Mouse (Mus musculus) NIH3T3 (cell line): ENCODE measurements around the gene Abcc4.
"Not testable (repeated sequence)": the region's sequence is repeated elsewhere in the genome, so short reads cannot be mapped to it uniquely, and the experiment has no call there.

Source experiments
- DNase-seq: peaks from one replicate; pipeline ENCODE4 v3.0.0-alpha.2; 2012; ENCODE audit warnings: low read depth

Abcc4 gene

DNA sequence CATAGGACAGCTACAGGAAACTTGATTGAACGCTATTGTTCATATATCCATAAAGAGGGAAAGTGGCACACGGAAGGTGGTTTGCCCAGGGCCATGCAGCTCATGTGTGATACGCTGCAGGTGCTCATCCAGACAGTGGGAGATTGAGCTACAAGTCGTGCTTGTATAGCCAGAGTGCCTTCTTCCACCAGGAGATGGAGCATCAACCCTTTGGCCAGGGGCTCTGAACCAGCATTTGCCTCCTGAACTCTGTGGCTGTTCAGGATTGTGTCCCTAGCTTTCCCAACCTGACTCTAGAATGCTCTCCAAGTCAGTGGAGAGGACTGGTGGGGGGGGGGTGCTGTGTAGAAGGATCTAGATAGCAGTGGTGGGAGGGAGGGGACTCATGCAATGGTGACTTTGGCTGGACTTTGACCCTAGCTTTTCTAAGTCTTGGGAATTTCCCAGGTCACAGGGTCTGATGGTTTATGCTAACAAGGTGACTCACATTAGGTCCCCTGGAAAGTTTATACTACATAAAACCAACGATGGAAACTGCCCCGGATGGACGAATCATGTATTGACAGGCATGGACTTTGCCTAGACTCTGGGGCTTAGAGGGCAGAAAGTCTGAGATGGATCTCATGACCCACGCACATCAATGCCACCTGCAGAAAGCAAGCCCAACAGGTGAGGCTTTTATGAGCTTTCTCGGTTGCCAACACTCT is 27.6 kb downstream of the Abcc4 start:
- DNase-seq = no peak

DNA sequence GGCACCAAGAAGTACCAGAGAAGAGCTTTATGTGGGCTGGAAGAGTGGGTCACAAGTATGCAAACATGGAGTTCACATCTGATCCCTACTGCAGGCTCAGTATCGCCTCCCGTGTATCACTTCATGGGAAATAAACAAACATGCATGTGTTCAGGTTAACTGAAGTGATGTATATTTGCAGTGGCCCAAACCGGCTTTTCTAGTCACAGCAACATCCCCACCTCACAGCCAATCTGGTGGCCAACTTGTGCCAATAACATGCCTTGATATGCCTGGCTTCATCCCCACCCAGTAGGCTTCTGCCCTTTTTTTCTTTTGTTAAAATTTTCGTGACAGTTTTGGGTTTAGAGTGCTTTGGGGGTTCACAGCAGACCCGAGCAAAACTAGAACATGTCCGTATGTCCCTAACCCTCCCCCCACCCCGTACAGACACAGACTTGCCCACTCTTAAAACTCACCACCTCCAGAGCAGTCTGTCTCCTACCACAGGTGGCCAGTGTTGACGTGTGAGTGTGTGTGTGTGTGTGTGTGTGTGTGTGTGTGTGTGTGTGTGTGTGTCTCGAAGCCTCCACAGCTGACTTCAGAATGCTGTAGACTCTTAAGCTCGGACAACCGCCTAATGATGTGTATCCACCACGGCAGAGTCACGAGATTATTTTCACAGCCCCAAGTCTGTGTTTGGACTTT is 29.6 kb downstream of the Abcc4 start:
- no peak for DNase-seq

DNA sequence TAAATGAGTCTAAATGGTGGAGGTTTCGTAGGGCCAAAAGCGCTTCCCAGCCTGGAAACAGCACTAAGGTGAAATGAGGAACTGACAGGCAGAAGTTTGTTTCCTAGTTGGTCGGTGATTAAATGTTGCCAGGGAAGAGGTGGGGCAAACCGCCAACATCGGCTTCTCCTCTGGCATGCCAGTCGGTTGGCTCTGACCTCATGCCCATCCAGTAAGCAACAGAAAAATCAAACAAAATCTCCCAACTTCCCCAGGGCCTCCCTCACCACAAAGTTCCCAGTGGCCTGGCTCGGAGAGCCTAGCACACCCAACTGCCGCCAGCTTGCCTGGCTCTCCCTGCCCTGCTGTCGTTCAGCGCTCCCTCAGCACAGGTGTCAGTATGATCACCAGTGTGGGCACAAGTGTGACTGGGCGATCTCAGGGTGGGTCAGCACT is 31.3 kb downstream of the Abcc4 start:
- DNase-seq = no peak

DNA sequence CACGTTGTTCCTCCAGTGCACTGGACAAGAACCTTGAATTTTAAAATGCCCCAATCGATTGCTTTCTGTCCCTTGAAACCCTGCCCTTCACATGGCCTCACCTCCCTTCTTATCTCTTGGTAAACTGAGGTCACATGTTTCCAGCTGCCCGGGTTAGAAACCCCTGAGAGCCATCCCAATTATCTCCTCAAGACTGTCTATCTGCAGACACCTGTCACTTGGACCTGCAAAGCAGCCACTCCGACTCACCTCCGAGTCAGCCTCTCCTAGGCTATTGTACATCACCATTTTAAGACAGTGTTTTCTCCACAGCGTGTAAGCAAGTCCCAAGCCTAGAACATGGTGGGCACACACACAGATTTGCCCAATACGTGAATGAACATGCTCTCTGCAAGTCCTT is 31.8 kb downstream of the Abcc4 start:
- no peak for DNase-seq

- no peak for DNase-seq
These were observed 32.5 kb downstream of the Abcc4 start for GRCm38 (mm10) chr14:118673501-118673900.

DNA sequence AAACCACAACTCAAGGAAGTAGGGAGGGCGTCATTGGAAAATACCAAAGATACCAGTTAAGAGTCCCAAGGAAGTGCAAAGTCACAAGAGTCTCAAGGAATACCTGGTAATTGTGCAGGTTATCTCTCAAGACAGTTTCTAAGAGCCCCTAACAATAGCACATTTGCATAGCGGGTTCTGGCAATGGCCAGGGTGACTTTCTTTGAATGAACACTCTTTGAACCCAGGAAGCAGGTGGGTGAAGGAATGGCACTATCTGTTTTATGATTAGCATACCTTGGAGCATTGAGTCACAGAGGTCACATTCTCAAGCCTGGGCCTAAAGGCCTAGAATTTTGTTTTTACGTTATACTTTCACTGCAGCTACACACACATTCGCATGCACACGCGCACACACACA is 33.1 kb downstream of the Abcc4 start:
- DNase-seq = not testable (repeated sequence)

- DNase-seq = no peak
These were observed 38.5 kb downstream of the Abcc4 start for GRCm38 (mm10) chr14:118667499-118667898.

GRCm38 (mm10) chr14:118664661-118665060 is 41.4 kb downstream of the Abcc4 start:
- no peak for DNase-seq

GRCm38 (mm10) chr14:118662625-118663276 is 43.3 kb downstream of the Abcc4 start:
- DNase-seq = no peak

DNA sequence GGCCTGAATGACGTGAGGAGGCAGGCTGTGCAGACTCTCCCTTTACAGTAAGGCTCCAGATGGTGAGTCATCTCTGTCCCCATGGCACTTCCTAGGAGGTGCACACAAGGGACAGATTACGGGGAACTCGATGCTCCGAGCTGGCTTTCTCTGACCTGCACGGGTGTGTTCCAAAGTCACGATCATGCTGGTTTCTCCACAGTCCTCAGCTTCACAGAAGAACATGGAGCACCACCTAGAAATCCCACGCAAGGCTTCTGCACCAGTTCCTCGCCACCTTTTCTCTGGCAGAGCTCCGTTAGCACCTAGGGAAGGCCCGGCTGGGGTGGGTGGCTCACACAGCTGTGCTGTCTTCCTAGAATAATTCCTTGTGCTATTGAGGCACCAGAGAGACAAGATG is 43.9 kb downstream of the Abcc4 start:
- DNase-seq = no peak

GRCm38 (mm10) chr14:118659230-118659629 is 46.8 kb downstream of the Abcc4 start:
- no peak for DNase-seq

- DNase-seq = peak; percentile 59
These were observed 47.7 kb downstream of the Abcc4 start for GRCm38 (mm10) chr14:118658328-118658692.

GRCm38 (mm10) chr14:118657673-118658327 is 48.2 kb downstream of the Abcc4 start:
- no peak for DNase-seq

DNA sequence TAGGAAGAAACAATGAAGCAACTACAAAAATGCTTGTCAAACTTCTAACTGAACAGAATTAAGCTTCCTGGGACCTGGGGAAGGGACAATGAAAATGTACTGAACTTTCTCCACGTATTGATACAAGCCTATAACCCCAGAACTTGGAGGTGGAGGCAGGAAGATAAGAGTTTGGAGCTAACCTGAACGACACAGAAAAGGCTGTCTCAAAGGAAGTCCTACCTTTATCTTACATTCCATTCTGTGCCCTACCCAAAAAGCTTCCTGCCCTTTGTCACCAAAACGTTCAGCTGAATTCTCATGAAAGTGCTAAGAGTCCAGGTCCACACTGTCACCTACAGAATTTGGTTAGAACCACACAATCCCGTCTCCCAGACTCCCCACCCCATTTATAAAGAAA is 48.8 kb downstream of the Abcc4 start:
- DNase-seq = no peak

DNA sequence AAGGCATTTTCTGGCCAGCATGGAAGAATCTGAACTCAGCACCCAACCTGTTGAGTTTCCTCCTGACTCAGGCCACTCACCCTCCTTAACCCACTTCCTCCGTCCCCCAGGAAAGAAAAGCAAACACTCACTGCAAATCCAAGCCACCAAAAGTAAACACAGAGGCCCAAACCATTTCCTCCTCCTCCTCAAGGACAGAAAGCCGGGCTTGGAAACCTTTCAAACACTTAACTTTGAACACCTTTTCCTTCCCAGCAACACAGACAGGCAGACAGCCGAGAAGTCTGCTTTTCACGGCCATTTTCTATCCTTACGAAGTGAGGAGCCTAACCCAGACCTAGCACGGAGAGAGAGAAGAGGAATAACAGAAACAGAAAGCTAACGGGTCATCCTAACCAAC is 50.0 kb downstream of the Abcc4 start:
- no peak for DNase-seq

DNA sequence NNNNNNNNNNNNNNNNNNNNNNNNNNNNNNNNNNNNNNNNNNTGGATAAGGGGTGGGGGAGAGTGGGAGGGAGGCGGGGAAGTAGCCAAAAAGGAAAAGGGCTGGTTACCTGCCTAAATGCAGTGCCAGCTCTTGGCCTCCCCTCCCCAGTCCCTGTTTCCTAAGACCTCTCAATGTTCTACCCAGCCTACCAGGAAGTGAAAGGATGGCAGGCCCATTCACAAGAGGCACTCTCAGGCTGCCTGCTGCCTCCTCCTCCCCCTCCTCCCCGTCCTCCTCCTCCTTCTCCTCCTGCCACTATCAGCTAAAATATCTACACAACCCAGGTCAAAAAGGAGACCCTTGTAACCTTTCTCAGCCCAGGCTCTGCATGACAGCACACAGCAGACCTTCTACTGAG is 51.1 kb downstream of the Abcc4 start:
- no peak for DNase-seq

GRCm38 (mm10) chr14:118651704-118652439 is 54.1 kb downstream of the Abcc4 start:
- DNase-seq = no peak

DNA sequence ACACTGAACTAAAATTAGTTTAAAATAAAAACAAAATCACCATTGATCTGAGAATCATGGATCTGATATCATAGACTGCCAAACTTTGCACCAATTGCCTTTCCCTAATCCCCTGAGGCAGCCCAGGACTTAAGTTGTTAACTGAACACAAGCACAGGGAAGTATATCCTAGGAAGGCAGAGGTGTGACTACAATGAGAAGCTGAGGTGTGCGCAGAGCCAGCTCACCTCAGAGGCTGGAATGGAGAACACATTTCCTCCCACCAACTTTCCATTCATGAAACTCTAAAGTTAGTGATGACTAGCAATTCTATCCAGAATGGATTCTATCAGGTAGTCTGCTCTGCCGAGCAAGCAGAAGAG is 56.1 kb downstream of the Abcc4 start:
- no peak for DNase-seq

DNA sequence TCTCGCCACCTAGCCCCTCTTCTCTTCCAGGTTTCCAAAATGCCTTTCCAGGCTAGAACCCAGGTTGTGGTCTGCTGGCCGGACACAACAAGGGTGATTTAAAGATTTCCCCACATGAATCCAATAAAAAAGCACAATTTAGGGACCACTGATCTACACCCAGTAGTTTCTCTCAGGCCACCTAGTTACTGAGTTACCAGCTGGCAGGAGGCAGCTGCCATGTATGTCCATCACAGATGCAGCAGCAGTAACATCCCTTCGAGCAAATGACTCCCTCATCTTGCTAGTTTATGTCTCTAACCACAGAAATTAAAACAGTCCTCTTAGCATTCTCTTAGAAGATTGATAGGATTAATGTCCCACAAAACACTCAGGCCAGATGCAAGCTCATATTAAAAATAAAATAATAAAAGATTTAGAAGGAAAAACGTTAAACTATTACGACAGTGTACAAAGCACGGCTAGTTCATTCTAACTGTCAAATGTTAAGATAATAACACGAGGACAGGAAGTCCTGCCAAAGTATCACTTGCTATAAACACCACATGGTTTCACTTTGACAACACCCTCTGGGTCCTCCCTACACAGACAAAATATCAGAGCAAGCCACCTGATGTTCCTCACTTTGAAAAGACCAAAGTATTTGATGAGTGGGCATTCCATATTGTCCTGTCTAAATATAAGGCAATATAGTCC is 56.7 kb downstream of the Abcc4 start:
- no peak for DNase-seq

DNA sequence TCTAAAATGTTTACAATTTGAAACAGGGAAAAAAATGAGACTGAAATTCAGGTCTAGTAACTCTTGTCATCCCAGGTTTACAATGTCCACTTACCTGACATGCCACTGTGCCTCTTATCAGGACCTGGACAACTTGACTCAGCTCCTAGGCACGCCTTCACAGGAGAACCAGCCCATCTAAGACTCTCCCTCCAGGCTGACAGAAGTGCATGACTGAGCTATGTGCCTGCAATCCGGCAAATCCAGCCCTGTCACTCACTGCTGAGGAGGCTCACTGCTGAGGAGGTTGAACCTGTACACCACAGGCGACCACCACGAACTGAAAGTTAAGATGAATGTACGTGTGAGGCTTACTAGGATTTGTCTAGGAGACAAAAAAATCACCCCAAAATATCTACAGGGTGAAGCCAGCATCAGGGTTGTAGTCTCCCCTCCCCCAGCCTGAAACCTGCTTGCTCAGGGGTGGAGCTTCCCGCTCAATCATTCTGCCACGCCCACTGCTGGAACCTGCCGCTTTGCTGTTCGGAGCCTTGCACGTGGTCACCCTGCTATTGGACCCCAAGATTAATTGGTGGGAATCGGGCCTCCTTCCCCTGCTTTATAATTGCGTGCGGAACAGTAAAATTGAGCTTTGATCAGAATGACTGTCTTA is 63.0 kb downstream of the Abcc4 start:
- DNase-seq = not testable (repeated sequence)

GRCm38 (mm10) chr14:118642140-118642539 is 63.9 kb downstream of the Abcc4 start:
- DNase-seq = no peak
